Mouse (Mus musculus) lung, postnatal 10 days (tissue): ENCODE data around the gene Ppie.
"Not testable (repeated sequence)": the region's sequence is repeated elsewhere in the genome, so short reads cannot be mapped to it uniquely, and the experiment has no call there.

Source experiments
- DNase-seq: peaks from one replicate; pipeline ENCODE4 v3.0.0; 2021

The Ppie gene

GRCm38 (mm10) chr4:123112216-123112764, 27.5 kb downstream of the Ppie start:
- DNase-seq, result no peak

- not testable (repeated sequence) for DNase-seq
Observed at GRCm38 (mm10) chr4:123111275-123111983, 28.3 kb downstream of the Ppie start.

DNA sequence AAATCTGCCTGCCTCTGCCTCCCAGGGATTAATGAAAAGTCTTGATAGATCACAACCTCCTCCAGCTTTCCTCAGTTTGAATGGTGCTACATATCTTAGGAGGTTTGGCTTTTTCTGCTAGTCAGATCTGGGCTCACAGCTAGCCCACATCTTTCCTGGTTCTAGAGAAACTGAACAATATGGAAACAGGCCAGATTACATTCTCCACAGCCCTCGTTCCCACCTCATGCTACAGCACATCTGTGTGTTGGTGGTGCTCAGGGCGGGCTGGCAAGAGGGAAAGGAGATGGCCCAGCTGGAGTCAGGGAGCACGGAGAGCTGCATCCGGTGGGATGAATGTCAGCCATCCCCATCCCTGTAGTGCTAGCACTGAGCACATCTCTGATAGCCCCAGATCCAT, 29.0 kb downstream of the Ppie start:
- no peak for DNase-seq

DNA sequence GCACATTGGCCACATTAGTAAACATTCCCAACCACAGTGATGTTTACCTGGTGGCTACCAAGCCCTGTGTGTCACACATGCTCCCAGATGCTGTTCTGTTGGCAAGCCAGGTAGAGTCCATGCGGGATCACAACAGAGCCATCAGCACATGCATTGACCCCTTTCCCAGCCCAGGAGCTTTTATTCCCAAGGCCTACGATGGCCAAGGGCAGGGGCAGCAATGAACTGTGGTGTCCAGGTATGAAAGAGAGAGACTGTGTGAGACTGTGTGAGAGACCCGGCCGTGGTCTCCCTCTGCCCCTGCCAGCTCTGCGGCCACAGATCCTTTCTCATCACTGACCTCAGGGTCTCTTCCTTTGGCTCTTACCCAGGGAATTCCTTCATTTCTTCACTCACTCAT, 31.7 kb downstream of the Ppie start:
- no peak for DNase-seq

- no peak for DNase-seq
Observed at GRCm38 (mm10) chr4:123106864-123107263, 32.9 kb downstream of the Ppie start.

DNA sequence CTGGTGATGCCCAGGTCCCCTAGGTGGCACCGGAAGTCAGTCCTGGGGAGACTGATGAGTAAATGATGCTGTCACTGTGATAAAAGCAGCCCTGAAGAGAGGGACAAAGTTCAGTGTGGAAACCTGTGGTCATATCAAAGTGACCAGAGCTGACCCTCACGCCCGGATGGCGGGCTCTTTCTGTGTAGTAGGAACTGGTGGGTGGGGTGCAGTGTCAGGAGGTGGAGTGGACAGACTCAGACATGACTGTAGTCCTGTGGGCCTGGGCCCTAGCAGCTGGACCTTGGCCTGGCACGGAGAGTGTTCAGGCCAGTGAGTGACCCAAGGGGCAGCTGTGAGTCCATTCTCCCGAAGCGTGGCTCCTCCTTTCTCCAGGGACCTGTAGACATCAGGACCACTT, 33.8 kb downstream of the Ppie start:
- DNase-seq, result not testable (repeated sequence)

GRCm38 (mm10) chr4:123105451-123105790, 34.3 kb downstream of the Ppie start:
- DNase-seq, result no peak

- DNase-seq, result peak; percentile 32
Observed at GRCm38 (mm10) chr4:123104651-123105450, 34.9 kb downstream of the Ppie start, which contains the start of gene Bmp8b. Gene Bmp8b, plus strand, starts transcription at chr4:123105165.

DNA sequence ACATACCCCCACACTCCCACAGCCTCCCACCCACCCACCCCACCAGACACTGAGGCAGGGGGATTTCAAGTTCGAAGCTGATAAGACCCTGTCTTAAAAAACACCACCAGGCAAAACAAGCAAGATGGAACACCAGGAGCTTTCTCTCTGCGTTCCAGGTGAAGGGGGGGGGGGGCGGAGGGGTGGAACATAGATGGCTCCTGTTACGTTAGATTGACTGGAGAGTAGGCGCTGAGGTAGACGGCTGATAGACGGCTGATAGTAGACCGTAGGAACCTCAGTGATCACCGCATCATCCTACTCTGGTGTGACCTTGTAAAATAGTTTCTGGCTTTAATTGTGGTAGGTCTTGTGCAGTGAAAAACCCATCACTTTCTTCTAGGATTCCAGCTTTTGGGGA, 45.9 kb downstream of the Ppie start:
- DNase-seq, result no peak

DNA sequence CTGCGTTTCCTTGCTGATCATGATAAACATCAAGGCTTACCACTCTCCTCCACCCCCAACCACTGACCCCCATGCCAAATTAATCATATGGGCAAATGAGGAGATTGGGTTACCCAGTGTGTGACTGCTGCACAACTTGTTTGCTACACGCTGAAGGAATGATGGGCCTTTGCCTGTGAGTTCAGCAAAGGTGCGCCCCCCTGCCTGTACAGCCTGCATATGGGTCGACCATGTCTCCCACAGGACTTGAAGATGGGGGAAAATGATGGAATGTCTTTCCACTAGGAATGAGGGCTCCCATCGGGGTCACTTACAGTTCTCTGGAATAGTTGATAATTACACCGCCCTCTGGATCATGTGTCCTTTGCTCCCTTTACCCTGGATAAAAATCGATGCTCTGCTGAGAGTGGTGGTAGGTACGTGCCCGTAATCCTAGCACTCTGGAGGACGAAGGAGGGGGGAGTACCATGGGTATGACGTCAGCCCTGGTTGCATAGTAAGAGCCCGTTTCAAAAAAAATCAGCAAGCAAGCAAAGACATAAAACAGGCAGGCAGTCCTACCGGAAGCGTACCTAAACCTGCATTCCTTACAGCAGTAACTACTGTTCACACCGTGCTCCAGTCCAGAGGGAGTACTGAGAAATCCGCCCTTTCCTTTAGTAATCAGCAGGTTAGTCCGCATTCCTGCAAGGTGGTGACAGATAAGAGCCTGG, 46.5 kb downstream of the Ppie start:
- no peak for DNase-seq

- DNase-seq, result no peak
Observed at GRCm38 (mm10) chr4:123092621-123093020, 47.1 kb downstream of the Ppie start.

DNA sequence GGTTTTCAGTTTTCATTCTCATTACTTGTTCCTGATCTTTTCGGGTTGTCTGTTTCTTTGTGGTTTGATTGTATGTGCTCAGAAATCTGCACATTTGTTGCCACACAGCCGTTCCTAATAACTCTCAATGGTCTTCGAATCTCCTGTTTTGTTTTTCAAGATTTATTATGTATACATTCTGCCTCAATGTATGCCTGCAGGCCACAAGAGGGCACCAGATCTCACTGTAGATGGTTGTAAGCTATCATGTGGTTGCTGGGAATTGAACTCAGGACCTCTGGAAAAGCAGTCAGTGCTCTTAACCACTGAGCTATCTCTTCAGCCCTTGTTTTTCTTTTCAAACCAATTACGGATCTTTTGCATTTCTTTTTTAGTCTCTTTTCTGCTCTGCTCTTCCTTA, 53.4 kb downstream of the Ppie start:
- no peak for DNase-seq

- no peak for DNase-seq
Observed at GRCm38 (mm10) chr4:123085290-123085689, 54.5 kb downstream of the Ppie start.

DNA sequence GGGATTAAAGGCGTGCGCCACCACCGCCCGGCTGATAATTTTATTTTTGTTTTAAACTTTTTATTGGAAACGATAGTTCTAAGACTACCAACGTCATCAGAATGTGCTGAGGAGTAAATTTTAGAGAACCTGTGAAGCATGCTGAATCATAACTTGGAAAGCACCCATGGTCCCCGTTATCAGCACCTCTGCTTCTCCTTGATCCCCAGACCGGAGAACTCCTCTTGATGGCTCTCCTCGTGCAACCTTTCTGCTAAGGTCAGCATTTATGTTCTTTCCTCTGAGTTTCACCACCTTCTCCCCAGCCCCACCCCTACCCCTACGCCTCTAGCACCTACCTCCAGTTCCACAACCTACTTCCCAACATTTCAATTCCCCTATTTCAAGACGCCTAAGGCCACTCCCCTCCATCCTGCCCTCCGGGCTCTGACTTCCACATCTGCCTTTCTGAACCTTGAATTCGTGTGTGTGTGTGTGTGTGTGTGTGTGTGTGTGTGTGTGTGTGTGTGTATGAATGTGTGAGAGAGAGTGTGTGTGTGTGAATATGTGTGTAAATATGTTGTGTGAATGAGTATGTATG, 56.3 kb downstream of the Ppie start:
- no peak for DNase-seq

GRCm38 (mm10) chr4:123082283-123083163, 57.2 kb downstream of the Ppie start:
- DNase-seq, result peak; percentile 68

- peak; percentile 52 for DNase-seq
Observed at GRCm38 (mm10) chr4:123080791-123081190, 59.0 kb downstream of the Ppie start.

DNA sequence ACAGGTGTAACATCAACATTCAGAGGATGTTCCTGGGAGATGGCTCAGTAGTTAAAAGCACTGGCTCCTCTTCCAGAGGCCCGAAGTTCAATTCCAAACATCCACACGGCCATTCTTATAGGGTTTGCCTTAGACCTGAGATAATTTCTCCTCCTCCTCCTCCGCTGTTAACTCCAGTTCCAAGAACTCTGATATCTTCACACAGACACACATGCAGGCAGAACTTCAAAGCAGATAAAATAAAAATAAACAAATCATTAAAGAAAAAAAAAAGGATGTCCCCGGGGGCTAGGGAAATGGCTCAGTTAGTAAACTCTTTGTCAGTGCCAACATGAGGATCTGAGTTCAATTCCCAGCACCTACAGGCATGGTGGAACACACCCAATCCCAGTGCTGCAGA, 61.5 kb downstream of the Ppie start:
- DNase-seq, result no peak
